Mouse (Mus musculus): Measurements from ENCODE around the gene Atp6v0c. TPM values are rescaled to one million over a fixed set of nuclear protein-coding genes. Genes with fewer than 3 reads are reported as not detected.
"Not testable (repeated sequence)": the region's sequence is repeated elsewhere in the genome, so short reads cannot be mapped to it uniquely, and the experiment has no call there.

The Atp6v0c gene
- polyA plus RNA-seq, 1 experiment from 2014 or later = 564 TPM

GRCm38 (mm10) chr17:24142897-24143296 lies 26.6 kb downstream of the Atp6v0c start:
- H3K4me2 ChIP-seq (ENCODE audit: low read length) = no peak overlapping the region
- H3K27ac ChIP-seq (ENCODE audit: low read depth) = no peak overlapping the region
- no peak overlapping the region for H3K4me3 ChIP-seq (ENCODE audit: low read depth, low read length)
- H3K9me3 ChIP-seq (ENCODE audit: control insufficient read depth, low read length) = no peaks in the 10 kb centered on the region
- ATAC-seq (replicated peaks; ENCODE audit: low FRiP score, low TSS enrichment, low read depth) (no peak), DNase-seq (ENCODE audit: low spot score) (no peak)
- 43% methylated on average over 2 of the region's 2 CpGs for WGBS
- H3K9ac ChIP-seq (ENCODE audit: low read length) = no peak overlapping the region
- no peaks in the 10 kb centered on the region for H3K36me3 ChIP-seq (ENCODE audit: control insufficient read depth, insufficient read depth, low read length)
- H3K27me3 ChIP-seq (replicated peaks; ENCODE audit: control insufficient read depth, insufficient read depth, low read length) = no peaks in the 10 kb centered on the region
- peaks cover 18% of the 10 kb centered on the region for H3K4me1 ChIP-seq (replicated peaks; ENCODE audit: control insufficient read depth, insufficient read depth, low read length)

- Histone ChIP-seq H3K27me3 (replicated peaks; ENCODE audit: control insufficient read depth, insufficient read depth, low read length) (no peaks in the 10 kb centered on the region), H3K4me3 (ENCODE audit: low read depth, low read length) (peak overlapping the region; percentile 97), H3K27ac (ENCODE audit: low read depth) (peak overlapping the region; percentile 81), H3K4me2 (ENCODE audit: low read length) (peak overlapping the region; percentile 71), H3K4me1 (replicated peaks; ENCODE audit: control insufficient read depth, insufficient read depth, low read length) (peaks cover 18% of the 10 kb centered on the region), H3K9ac (ENCODE audit: low read length) (peak overlapping the region; percentile 86), H3K36me3 (ENCODE audit: control insufficient read depth, insufficient read depth, low read length) (no peaks in the 10 kb centered on the region), H3K9me3 (ENCODE audit: control insufficient read depth, low read length) (no peaks in the 10 kb centered on the region)
- under 1% methylated on average over 49 of the region's 57 CpGs for WGBS
- peak; percentile 95 for DNase-seq (ENCODE audit: low spot score)
- ATAC-seq (replicated peaks; ENCODE audit: low FRiP score, low TSS enrichment, low read depth) = peak; percentile 97
Observed at GRCm38 (mm10) chr17:24141425-24141920, 28.0 kb downstream of the Atp6v0c start.

GRCm38 (mm10) chr17:24140845-24141424 lies 28.6 kb downstream of the Atp6v0c start:
- WGBS = under 1% methylated on average over 29 of the region's 43 CpGs
- peak overlapping the region; percentile 70 for H3K4me2 ChIP-seq (ENCODE audit: low read length)
- H3K4me1 ChIP-seq (replicated peaks; ENCODE audit: control insufficient read depth, insufficient read depth, low read length) = peaks cover 18% of the 10 kb centered on the region
- no peaks in the 10 kb centered on the region for H3K9me3 ChIP-seq (ENCODE audit: control insufficient read depth, low read length)
- peak overlapping the region; percentile 97 for H3K4me3 ChIP-seq (ENCODE audit: low read depth, low read length)
- H3K36me3 ChIP-seq (ENCODE audit: control insufficient read depth, insufficient read depth, low read length) = no peaks in the 10 kb centered on the region
- no peaks in the 10 kb centered on the region for H3K27me3 ChIP-seq (replicated peaks; ENCODE audit: control insufficient read depth, insufficient read depth, low read length)
- peak overlapping the region; percentile 86 for H3K9ac ChIP-seq (ENCODE audit: low read length)
- H3K27ac ChIP-seq (ENCODE audit: low read depth) = peak overlapping the region; percentile 81
- ATAC-seq (replicated peaks; ENCODE audit: low FRiP score, low TSS enrichment, low read depth) = peak; percentile 61
- peak; percentile 73 for DNase-seq (ENCODE audit: low spot score)

- ATAC-seq (replicated peaks; ENCODE audit: low FRiP score, low TSS enrichment, low read depth) (no peak), DNase-seq (ENCODE audit: low spot score) (no peak)
- H3K27me3 ChIP-seq (replicated peaks; ENCODE audit: control insufficient read depth, insufficient read depth, low read length) = no peaks in the 10 kb centered on the region
- no peak overlapping the region for H3K27ac ChIP-seq (ENCODE audit: low read depth)
- H3K9ac ChIP-seq (ENCODE audit: low read length) = no peak overlapping the region
- peak overlapping the region; percentile 97; the same call in 1 of the 2 replicates for H3K4me3 ChIP-seq (ENCODE audit: low read depth, low read length)
- WGBS = 90% methylated on average over 4 of the region's 4 CpGs
- H3K9me3 ChIP-seq (ENCODE audit: control insufficient read depth, low read length) = no peaks in the 10 kb centered on the region
- no peaks in the 10 kb centered on the region for H3K36me3 ChIP-seq (ENCODE audit: control insufficient read depth, insufficient read depth, low read length)
- peak overlapping the region; percentile 70 for H3K4me2 ChIP-seq (ENCODE audit: low read length)
- H3K4me1 ChIP-seq (replicated peaks; ENCODE audit: control insufficient read depth, insufficient read depth, low read length) = peaks cover 18% of the 10 kb centered on the region
Observed at GRCm38 (mm10) chr17:24139968-24140367, 29.5 kb downstream of the Atp6v0c start.

- Histone ChIP-seq H3K4me3 (ENCODE audit: low read depth, low read length) (no peak overlapping the region), H3K27me3 (replicated peaks; ENCODE audit: control insufficient read depth, insufficient read depth, low read length) (no peaks in the 10 kb centered on the region), H3K4me1 (replicated peaks; ENCODE audit: control insufficient read depth, insufficient read depth, low read length) (peaks cover 18% of the 10 kb centered on the region), H3K4me2 (ENCODE audit: low read length) (no peak overlapping the region), H3K9me3 (ENCODE audit: control insufficient read depth, low read length) (no peaks in the 10 kb centered on the region), H3K27ac (ENCODE audit: low read depth) (no peak overlapping the region), H3K36me3 (ENCODE audit: control insufficient read depth, insufficient read depth, low read length) (no peaks in the 10 kb centered on the region), H3K9ac (ENCODE audit: low read length) (no peak overlapping the region)
- DNase-seq (ENCODE audit: low spot score) (no peak), ATAC-seq (replicated peaks; ENCODE audit: low FRiP score, low TSS enrichment, low read depth) (no peak)
- WGBS = 80% methylated on average over 3 of the region's 3 CpGs
Observed at GRCm38 (mm10) chr17:24139256-24139655, 30.2 kb downstream of the Atp6v0c start.

- Histone ChIP-seq H3K9me3 (ENCODE audit: control insufficient read depth, low read length) (no peaks in the 10 kb centered on the region), H3K4me3 (ENCODE audit: low read depth, low read length) (no peak overlapping the region), H3K27me3 (replicated peaks; ENCODE audit: control insufficient read depth, insufficient read depth, low read length) (no peaks in the 10 kb centered on the region), H3K9ac (ENCODE audit: low read length) (no peak overlapping the region), H3K27ac (ENCODE audit: low read depth) (no peak overlapping the region), H3K4me1 (replicated peaks; ENCODE audit: control insufficient read depth, insufficient read depth, low read length) (peaks cover 18% of the 10 kb centered on the region), H3K36me3 (ENCODE audit: control insufficient read depth, insufficient read depth, low read length) (no peaks in the 10 kb centered on the region), H3K4me2 (ENCODE audit: low read length) (no peak overlapping the region)
- 73% methylated on average over 2 of the region's 2 CpGs for WGBS
- ATAC-seq (replicated peaks; ENCODE audit: low FRiP score, low TSS enrichment, low read depth) (no peak), DNase-seq (ENCODE audit: low spot score) (no peak)
Observed at GRCm38 (mm10) chr17:24137226-24137880, 32.1 kb downstream of the Atp6v0c start.

GRCm38 (mm10) chr17:24134062-24134461 lies 35.4 kb downstream of the Atp6v0c start:
- Histone ChIP-seq H3K36me3 (ENCODE audit: control insufficient read depth, insufficient read depth, low read length) (no peaks in the 10 kb centered on the region), H3K4me2 (ENCODE audit: low read length) (no peak overlapping the region), H3K9ac (ENCODE audit: low read length) (no peak overlapping the region), H3K4me3 (ENCODE audit: low read depth, low read length) (no peak overlapping the region), H3K9me3 (ENCODE audit: control insufficient read depth, low read length) (no peaks in the 10 kb centered on the region), H3K27ac (ENCODE audit: low read depth) (no peak overlapping the region), H3K27me3 (replicated peaks; ENCODE audit: control insufficient read depth, insufficient read depth, low read length) (no peaks in the 10 kb centered on the region), H3K4me1 (replicated peaks; ENCODE audit: control insufficient read depth, insufficient read depth, low read length) (no peaks in the 10 kb centered on the region)
- ATAC-seq (replicated peaks; ENCODE audit: low FRiP score, low TSS enrichment, low read depth) (no peak), DNase-seq (ENCODE audit: low spot score) (no peak)

GRCm38 (mm10) chr17:24132919-24133318 lies 36.6 kb downstream of the Atp6v0c start:
- ATAC-seq (replicated peaks; ENCODE audit: low FRiP score, low TSS enrichment, low read depth); H3K27me3 ChIP-seq (replicated peaks; ENCODE audit: control insufficient read depth, insufficient read depth, low read length); H3K4me2 ChIP-seq (ENCODE audit: low read length); H3K27ac ChIP-seq (ENCODE audit: low read depth); H3K36me3 ChIP-seq (ENCODE audit: control insufficient read depth, insufficient read depth, low read length); H3K4me1 ChIP-seq (replicated peaks; ENCODE audit: control insufficient read depth, insufficient read depth, low read length); DNase-seq (ENCODE audit: low spot score); H3K4me3 ChIP-seq (ENCODE audit: low read depth, low read length); H3K9me3 ChIP-seq (ENCODE audit: control insufficient read depth, low read length); H3K9ac ChIP-seq (ENCODE audit: low read length): not testable (repeated sequence)
- WGBS = 91% methylated on average over 4 of the region's 4 CpGs

- H3K36me3 ChIP-seq (ENCODE audit: control insufficient read depth, insufficient read depth, low read length) = no peaks in the 10 kb centered on the region
- no peaks in the 10 kb centered on the region for H3K4me1 ChIP-seq (replicated peaks; ENCODE audit: control insufficient read depth, insufficient read depth, low read length)
- WGBS = 86% methylated on average over 3 of the region's 3 CpGs
- H3K4me3 ChIP-seq (ENCODE audit: low read depth, low read length) = no peak overlapping the region
- H3K27me3 ChIP-seq (replicated peaks; ENCODE audit: control insufficient read depth, insufficient read depth, low read length) = no peaks in the 10 kb centered on the region
- no peaks in the 10 kb centered on the region for H3K9me3 ChIP-seq (ENCODE audit: control insufficient read depth, low read length)
- no peak overlapping the region for H3K27ac ChIP-seq (ENCODE audit: low read depth)
- H3K9ac ChIP-seq (ENCODE audit: low read length) = no peak overlapping the region
- no peak for ATAC-seq (replicated peaks; ENCODE audit: low FRiP score, low TSS enrichment, low read depth)
- no peak for DNase-seq (ENCODE audit: low spot score)
- H3K4me2 ChIP-seq (ENCODE audit: low read length) = no peak overlapping the region
Observed at GRCm38 (mm10) chr17:24131570-24131969, 37.9 kb downstream of the Atp6v0c start.

Measured in intestine, embryonic 14.5 days (tissue).